Mouse (Mus musculus) megakaryocyte, embryonic 14.5 days (primary cell): ENCODE measurements around the gene Zranb3. TPM values are rescaled to one million over a fixed set of nuclear protein-coding genes. Genes with fewer than 3 reads are reported as not detected.

Source experiments
- H3K27me3 ChIP-seq: replicated peaks from 2 replicates; pipeline ENCODE3; 2012; ENCODE audit warnings: inconsistent platforms
- H3K36me3 ChIP-seq: replicated peaks from 2 replicates; pipeline ENCODE3; 2012; ENCODE audit warnings: low read length, inconsistent platforms, mixed read lengths
- H3K4me1 ChIP-seq: 2 replicates; pipeline ENCODE4 v1.6.1; 2012; ENCODE audit warnings: inconsistent platforms
- H3K4me3 ChIP-seq: replicated peaks from 2 replicates; pipeline ENCODE3; 2012; ENCODE audit warnings: moderate library complexity, mild to moderate bottlenecking, inconsistent platforms
- H3K9me3 ChIP-seq: 2 replicates; pipeline ENCODE4 v1.6.1; 2012; ENCODE audit warnings: inconsistent platforms
- FLI1 ChIP-seq: IDR thresholded peaks from 2 replicates; pipeline ENCODE4 v1.6.1; 2012; ENCODE audit warnings: low read length, inconsistent platforms, mixed read lengths
- GATA1 ChIP-seq: IDR thresholded peaks from 3 replicates; pipeline ENCODE4 v1.6.1; 2012; ENCODE audit warnings: mixed read lengths, low read length, inconsistent platforms, borderline replicate concordance
- polyA plus RNA-seq: library from polyadenylated mRNA; stranded (reverse); fragments of >175 nt; gene quantifications from 2 replicates; pipeline ENCODE4 v1.2.3, GENCODE M21; 2012; ENCODE audit warnings: low replicate concordance; ENCODE audit not compliant: insufficient read depth

Zranb3 gene
- polyA plus RNA-seq, 1 experiment: 0.64 TPM

- Histone ChIP-seq H3K4me3 (no peak overlapping the region), H3K4me1 (peaks cover 40% of the 10 kb centered on the region), H3K36me3 (peaks cover 44% of the 10 kb centered on the region), H3K27me3 (no peaks in the 10 kb centered on the region), H3K9me3 (no peaks in the 10 kb centered on the region)
- TF ChIP-seq FLI1 (no peak), GATA1 (no peak)
These were observed 20.0 kb downstream of the Zranb3 start for GRCm38 (mm10) chr1:128082800-128083199.

- Histone ChIP-seq H3K36me3 (peaks cover 47% of the 10 kb centered on the region), H3K9me3 (no peaks in the 10 kb centered on the region)
These were observed 21.0 kb downstream of the Zranb3 start for GRCm38 (mm10) chr1:128081873-128082272.

GRCm38 (mm10) chr1:128080936-128081696 lies 21.7 kb downstream of the Zranb3 start:
- Histone ChIP-seq H3K9me3 (no peaks in the 10 kb centered on the region), H3K27me3 (no peaks in the 10 kb centered on the region), H3K4me1 (peaks cover 47% of the 10 kb centered on the region), H3K36me3 (peaks cover 46% of the 10 kb centered on the region), H3K4me3 (no peak overlapping the region)
- TF ChIP-seq FLI1: no peak
- no peak for TF ChIP-seq GATA1

More at GRCm38 (mm10) chr1:128081873-128082272, 21.0 kb downstream of the Zranb3 start:
- H3K27me3 ChIP-seq: no peaks in the 10 kb centered on the region
- TF ChIP-seq FLI1: no peak
- TF ChIP-seq GATA1: no peak
- H3K4me3 ChIP-seq: no peak overlapping the region
- peaks cover 44% of the 10 kb centered on the region for H3K4me1 ChIP-seq

GRCm38 (mm10) chr1:128078646-128079045 lies 24.2 kb downstream of the Zranb3 start:
- Histone ChIP-seq H3K4me3 (no peak overlapping the region), H3K4me1 (peaks cover 63% of the 10 kb centered on the region), H3K9me3 (no peaks in the 10 kb centered on the region), H3K36me3 (peaks cover 41% of the 10 kb centered on the region), H3K27me3 (no peaks in the 10 kb centered on the region)
- TF ChIP-seq GATA1 (no peak), FLI1 (no peak)

- Histone ChIP-seq H3K36me3 (peaks cover 43% of the 10 kb centered on the region), H3K4me3 (no peak overlapping the region), H3K9me3 (no peaks in the 10 kb centered on the region), H3K4me1 (peaks cover 61% of the 10 kb centered on the region), H3K27me3 (no peaks in the 10 kb centered on the region)
- TF ChIP-seq FLI1 (no peak), GATA1 (no peak)
These were observed 25.1 kb downstream of the Zranb3 start for GRCm38 (mm10) chr1:128077788-128078187.

- Histone ChIP-seq H3K9me3 (no peaks in the 10 kb centered on the region), H3K4me1 (peaks cover 61% of the 10 kb centered on the region), H3K27me3 (no peaks in the 10 kb centered on the region), H3K4me3 (no peak overlapping the region), H3K36me3 (peaks cover 41% of the 10 kb centered on the region)
- TF ChIP-seq GATA1 (no peak), FLI1 (no peak)
These were observed 25.9 kb downstream of the Zranb3 start for GRCm38 (mm10) chr1:128076791-128077479.

GRCm38 (mm10) chr1:128073051-128073450 lies 29.8 kb downstream of the Zranb3 start:
- Histone ChIP-seq H3K9me3 (no peaks in the 10 kb centered on the region), H3K36me3 (peaks cover 36% of the 10 kb centered on the region), H3K4me3 (no peak overlapping the region), H3K4me1 (peaks cover 58% of the 10 kb centered on the region), H3K27me3 (no peaks in the 10 kb centered on the region)
- TF ChIP-seq FLI1: no peak
- TF ChIP-seq GATA1: no peak

GRCm38 (mm10) chr1:128070003-128070402 lies 32.8 kb downstream of the Zranb3 start:
- no peak overlapping the region for H3K4me3 ChIP-seq

GRCm38 (mm10) chr1:128068945-128069397 lies 33.9 kb downstream of the Zranb3 start:
- peaks cover 4% of the 10 kb centered on the region; the same call in 1 of the 2 replicates for H3K9me3 ChIP-seq
- H3K36me3 ChIP-seq: peaks cover 44% of the 10 kb centered on the region
- TF ChIP-seq GATA1: peak; percentile 60; the same call in 1 of the 3 replicates
- no peak for TF ChIP-seq FLI1
- no peaks in the 10 kb centered on the region for H3K27me3 ChIP-seq
- peak overlapping the region; percentile 76 for H3K4me3 ChIP-seq
- peaks cover 58% of the 10 kb centered on the region for H3K4me1 ChIP-seq

More at GRCm38 (mm10) chr1:128070003-128070402, 32.8 kb downstream of the Zranb3 start:
- Histone ChIP-seq H3K27me3 (no peaks in the 10 kb centered on the region), H3K9me3 (peaks cover 4% of the 10 kb centered on the region; the same call in 1 of the 2 replicates), H3K4me1 (peaks cover 57% of the 10 kb centered on the region), H3K36me3 (peaks cover 42% of the 10 kb centered on the region)
- TF ChIP-seq FLI1 (no peak), GATA1 (no peak)

GRCm38 (mm10) chr1:128064716-128065115 lies 38.1 kb downstream of the Zranb3 start:
- Histone ChIP-seq H3K27me3 (no peaks in the 10 kb centered on the region), H3K4me3 (peak overlapping the region; percentile 4), H3K36me3 (peaks cover 41% of the 10 kb centered on the region), H3K9me3 (peaks cover 4% of the 10 kb centered on the region; the same call in 1 of the 2 replicates), H3K4me1 (peaks cover 67% of the 10 kb centered on the region)
- TF ChIP-seq FLI1 (no peak), GATA1 (no peak)
